Mouse (Mus musculus): ENCODE results near the gene Cd300lg.

Gene Cd300lg

GRCm38 (mm10) chr11:102053183-102053582 is 11.9 kb downstream of the Cd300lg start:
- DNase-seq = no peak

DNA sequence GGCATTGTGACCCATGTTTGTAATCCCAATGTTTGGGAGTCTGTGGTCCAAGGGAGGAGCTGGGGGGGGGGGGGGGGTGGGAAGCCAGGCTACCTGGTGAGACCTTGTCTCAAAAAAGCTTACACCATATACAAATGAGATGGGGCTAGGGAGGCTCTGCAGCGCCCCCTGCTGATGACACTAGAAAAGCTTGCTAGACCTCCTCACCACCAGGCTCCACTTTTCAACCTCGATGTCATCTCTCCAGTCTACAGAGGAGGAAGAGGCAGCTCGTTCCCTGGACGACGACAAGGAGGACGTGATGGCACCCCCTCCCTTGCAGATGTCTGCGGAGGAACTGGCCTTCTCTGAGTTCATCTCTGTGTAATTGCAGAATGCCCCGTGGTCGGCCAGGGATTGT is 12.5 kb downstream of the Cd300lg start:
- DNase-seq = peak; percentile 21

DNA sequence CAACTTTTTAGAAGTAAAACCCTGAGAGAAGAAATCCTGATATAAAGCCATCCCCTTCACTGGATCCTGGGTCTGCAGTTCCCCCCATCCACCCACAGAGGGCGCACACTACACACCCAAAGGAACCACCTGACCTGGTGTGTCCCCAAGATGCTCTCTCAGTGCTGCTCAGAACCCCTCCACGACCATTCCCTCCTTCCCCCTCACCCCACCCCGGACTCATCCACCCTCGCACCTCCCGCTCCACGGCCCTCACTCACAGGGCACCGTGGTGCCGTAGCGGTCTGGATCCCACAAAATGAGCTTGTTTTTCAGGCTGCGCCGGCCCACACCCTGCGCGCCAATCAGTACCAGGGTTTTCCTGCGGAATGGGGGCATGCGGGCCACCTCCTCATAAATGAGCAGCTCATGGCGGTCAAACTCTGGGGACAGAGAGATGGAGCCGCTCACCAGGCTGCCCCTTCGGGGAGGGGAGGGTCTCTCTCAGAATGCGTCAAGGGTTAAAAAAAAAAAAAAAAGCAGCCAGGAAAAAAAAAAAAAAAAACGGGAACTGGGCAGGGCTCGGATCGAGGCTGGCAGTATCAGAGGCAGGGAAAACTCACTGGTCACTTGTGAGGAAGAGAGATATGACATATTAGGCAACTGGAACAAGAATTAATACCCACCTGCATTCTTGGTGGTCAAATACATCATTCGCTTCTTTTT is 20.1 kb downstream of the Cd300lg start:
- peak; percentile 63 for DNase-seq

GRCm38 (mm10) chr11:102061941-102062473 is 20.7 kb downstream of the Cd300lg start:
- no peak for DNase-seq

- DNase-seq = no peak
Observed at GRCm38 (mm10) chr11:102063076-102063475, 21.8 kb downstream of the Cd300lg start.

- DNase-seq = no peak
Observed at GRCm38 (mm10) chr11:102068969-102069368, 27.7 kb downstream of the Cd300lg start.

DNA sequence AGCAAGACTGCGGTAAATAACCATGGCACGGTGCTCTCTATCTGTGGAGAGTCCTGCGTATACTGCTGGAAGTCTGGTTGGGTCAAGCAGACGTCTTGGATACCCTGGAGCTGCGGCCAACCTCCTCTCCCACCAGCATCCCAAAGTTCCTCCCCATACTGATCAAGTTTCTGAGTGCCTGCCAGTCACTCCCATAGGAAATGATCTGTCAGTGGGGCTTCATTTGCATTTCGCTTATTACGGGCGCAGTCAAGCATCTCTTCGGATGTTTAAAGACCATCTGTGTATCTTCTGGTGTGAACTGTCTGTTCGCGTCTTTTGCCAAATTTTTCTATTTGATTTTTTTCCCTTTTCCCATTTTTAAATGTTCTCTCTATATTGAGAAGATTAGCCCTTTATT is 28.3 kb downstream of the Cd300lg start:
- DNase-seq = no peak

GRCm38 (mm10) chr11:102070426-102070825 is 29.1 kb downstream of the Cd300lg start:
- DNase-seq = no peak

- no peak for DNase-seq
Observed at GRCm38 (mm10) chr11:102072729-102073128, 31.4 kb downstream of the Cd300lg start.

DNA sequence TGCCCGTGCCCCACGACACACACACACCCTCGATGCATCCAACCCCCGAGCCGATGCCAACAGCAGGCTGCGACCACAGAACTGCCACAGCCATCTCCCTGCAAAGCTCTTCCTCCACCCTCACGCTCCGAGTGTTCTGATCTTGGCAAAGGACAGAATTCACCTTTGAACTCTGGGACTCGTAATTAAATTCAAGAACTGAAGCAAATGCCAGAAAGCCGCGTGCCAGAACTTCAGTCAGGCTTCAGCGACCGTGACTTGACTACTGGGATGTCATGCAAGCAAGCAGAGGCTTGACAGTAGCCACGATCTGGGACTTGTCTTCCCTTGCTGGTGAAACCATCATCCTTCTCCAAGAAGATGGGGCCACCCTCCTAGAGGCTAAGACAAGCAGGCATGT is 32.4 kb downstream of the Cd300lg start:
- DNase-seq = no peak

DNA sequence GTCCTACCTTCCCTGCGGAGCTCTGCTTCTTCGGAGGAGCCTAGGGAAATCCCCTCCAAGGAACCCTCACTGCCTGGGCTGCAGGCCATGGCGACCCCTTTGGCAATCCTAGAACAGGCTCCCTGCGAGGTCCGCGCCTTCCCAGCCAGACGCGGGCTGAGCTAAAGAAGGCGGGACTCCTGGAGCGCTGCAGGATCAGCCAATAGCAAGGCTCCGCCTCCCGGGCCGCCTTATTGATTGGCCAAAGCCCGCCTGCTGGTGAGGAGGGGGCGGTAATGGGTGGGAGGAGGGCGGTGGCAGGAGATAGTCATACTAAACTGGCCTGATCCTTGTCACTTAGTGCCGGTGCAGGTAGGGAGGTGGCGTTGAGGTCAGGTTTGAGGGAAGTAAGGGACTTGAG is 41.0 kb downstream of the Cd300lg start:
- no peak for DNase-seq

- DNase-seq = no peak
Observed at GRCm38 (mm10) chr11:102083193-102083592, 41.9 kb downstream of the Cd300lg start.

GRCm38 (mm10) chr11:102084159-102084558 is 42.9 kb downstream of the Cd300lg start:
- no peak for DNase-seq

DNA sequence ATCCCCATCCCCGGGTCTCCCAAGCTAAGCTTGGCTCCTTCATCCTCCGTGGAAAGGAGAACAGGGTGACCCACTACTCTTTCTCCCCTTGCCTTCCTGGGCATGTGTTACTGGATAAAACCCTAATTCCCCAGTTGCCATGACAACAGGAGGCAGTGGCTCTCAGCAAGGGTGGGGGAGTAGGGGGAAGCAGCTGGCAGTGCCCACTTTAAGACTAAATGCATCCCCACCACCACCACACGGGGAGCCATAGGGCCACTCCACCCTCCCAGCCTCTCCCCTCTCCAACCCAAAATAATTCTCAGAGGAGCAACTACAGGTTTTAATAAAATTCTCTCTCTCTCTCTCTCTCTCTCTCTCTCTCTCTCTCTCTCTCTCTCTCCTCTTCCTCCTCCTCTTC is 45.0 kb downstream of the Cd300lg start:
- DNase-seq = no peak

DNA sequence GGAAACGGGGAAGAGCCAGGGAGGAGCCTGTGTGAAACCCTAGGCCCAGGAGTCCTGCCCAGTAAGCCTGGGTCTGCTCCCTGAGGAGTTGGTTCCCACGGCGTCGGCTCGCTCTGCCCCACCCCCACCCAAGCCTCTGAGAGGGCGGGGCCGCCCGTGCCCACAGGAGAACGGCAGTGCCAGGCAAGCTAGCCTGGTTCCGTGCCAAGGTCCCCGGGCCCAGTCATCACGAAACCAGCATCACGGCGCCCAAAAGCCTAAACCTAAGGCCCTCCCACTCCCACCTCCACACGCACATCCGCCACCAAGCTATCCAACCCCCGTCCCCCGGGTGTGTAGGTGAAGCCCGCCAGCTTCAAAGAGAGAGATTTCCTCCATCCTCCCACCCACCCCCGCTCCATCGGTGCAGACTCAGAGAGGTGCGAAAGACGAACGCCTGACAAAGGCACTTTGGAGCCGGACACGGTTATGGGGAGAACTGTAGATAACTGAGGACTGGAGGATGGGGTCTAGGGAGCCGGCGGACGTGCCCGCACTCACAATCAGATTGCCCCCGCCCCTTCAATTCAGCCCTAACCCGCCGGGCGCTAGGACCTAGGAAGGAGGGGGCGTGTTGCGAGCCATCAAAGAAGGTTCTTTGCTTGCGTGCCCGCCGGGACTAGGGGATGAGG is 45.9 kb downstream of the Cd300lg start:
- peak; percentile 49 for DNase-seq

DNA sequence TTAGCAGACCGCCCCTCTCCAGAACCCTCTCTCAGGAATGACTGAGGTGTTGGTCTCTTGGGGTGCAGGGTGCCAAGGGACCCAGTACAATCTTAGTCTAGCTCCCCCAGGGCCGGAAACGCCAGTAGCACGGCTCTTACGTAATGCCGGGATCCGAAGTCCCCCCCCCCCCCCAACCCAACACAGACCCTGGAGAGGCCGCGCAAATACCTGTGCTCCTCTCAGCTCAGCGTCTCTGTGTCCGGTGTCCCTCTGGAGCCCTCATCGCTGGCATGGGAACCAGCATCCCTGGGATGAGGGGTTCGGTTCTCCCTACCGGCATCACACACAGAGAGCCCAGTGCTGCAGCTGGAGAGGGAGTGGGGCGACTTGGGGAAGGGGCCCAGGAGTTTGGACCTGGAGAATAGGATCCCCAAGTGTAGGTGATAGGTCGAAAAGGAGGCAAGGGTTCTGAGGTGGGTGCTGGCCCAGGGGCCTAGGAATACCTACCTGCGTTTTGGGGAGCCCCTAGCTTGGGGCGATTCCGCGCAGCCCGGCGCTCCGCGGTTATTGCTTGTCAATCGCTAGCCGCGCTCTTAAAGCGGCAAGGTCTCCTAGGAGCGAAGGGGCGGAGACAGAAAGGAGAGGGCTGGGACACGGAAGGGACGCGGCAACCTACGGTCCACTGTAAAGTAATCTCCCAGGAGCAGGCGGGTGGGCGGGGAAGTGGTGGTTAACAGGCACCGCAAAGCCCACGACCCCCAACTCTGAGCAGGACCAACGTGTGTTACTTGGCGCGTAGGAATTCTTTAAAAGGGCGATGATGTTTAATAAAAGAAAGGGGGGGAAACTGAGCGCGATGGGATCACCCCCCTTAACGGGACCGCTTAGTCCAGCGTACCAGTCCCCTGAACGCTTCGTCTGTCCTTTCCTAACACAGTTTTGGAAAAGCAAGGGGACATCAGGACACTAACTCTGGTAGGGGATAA is 46.9 kb downstream of the Cd300lg start, which contains the start of gene Mpp2:
Gene Mpp2, minus strand, starts transcription at position 585 of the 968 bp plus-strand sequence.
- DNase-seq = no peak

DNA sequence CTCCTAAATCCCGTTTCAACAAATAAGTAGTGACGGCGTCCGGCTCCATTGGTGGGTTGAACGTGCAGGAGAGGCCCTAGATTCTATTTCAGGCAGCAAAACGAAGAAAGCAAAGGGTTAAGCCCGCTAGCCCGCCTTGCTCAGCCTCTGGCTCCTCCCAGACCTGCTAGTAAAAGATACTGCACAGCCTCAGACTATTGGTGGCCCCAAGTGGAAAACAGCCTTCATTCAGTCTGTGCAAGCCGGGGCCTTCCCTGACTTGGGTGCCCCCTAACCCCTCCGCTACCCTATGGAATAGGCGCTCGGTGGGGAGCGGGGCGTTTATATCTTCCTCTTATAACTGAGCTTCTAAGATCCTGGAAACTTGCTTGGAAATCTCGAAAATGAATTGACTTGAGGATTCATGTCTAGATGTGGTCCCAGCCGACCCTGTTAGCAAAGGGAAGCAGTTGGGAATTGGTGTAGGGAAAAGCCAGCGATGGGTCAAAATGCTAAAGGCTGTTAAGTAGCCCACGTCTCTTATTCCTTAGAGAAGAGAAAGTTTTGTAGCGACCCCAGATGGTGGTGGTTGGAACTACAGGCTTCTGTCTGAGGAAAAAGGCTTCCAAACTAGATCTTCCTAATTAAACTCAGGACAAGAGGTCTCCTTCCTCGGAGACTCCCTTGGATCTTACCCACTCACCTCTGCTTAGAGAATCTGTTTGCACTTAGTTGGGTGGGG is 47.9 kb downstream of the Cd300lg start:
- no peak for DNase-seq

GRCm38 (mm10) chr11:102095676-102096075 is 54.4 kb downstream of the Cd300lg start:
- no peak for DNase-seq

DNA sequence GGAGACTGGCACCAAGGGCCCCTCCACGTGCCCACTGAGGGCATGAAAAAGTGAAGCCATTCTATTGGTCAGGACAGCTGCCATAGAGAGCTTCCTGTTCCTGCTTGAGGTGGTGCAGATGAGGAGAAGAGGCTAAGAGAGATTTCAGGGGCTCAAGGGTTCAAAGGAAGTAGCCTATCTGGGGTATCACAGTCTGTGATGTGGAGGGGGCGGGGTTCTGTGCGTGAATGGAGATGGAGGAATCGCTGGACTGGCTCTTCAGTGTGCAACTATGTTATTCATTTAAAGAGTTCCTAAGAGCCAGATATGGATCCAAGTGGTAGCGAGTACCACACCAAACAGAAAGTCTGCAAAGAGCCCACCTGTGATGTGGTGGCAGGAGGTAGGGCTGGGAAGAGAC is 55.1 kb downstream of the Cd300lg start:
- DNase-seq = no peak

GRCm38 (mm10) chr11:102096887-102097391 is 55.6 kb downstream of the Cd300lg start:
- DNase-seq = peak; percentile 38

DNA sequence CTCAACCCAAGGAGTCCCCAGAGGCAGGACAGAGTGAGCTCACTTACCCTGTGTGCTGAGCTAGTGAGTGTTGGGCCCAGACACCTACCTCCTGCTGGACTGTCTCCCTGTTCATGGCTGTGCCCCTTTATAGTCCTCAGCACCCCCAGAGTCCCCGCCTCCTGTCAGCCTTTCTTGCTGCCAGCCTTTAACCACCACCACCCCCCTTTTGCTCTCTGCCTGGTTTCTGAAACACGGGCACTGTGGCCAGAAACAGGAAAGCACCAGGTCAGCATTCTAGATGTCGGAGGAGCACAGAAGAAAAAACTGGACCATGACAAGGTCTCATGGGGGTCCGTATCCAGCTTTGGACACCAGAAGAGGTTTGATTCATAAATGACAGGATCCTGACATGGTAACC is 59.9 kb downstream of the Cd300lg start, which contains the start of gene Ppy:
Gene Ppy, minus strand, starts transcription at position 101 of the 400 bp plus-strand sequence.
- DNase-seq = no peak

Data from thymus, postnatal 25 days (tissue).